Mouse (Mus musculus): ENCODE measurements around the gene Defa17.
"Not testable (repeated sequence)": the region's sequence is repeated elsewhere in the genome, so short reads cannot be mapped to it uniquely, and the experiment has no call there.

Defa17 gene

GRCm38 (mm10) chr8:21655480-21655879 lies at the start of gene Defa17:
Defa17 (plus strand) TSS chr8:21655780.
- not testable (repeated sequence) for DNase-seq (ENCODE audit: low spot score)

GRCm38 (mm10) chr8:21617883-21618282 lies 37.7 kb upstream of the Defa17 start, which contains the start of gene Defa26:
Defa26 (plus strand) TSS chr8:21618183.
- not testable (repeated sequence) for DNase-seq (ENCODE audit: low spot score)

GRCm38 (mm10) chr8:21665497-21665896 lies 9.9 kb downstream of the Defa17 start, which contains the start of gene Defa34:
Defa34 (plus strand) TSS chr8:21665797.
- DNase-seq (ENCODE audit: low spot score): not testable (repeated sequence)

GRCm38 (mm10) chr8:21703545-21703944 lies 48.0 kb downstream of the Defa17 start, which contains the start of gene AY761184:
AY761184 (minus strand) TSS chr8:21703645.
- DNase-seq (ENCODE audit: low spot score): not testable (repeated sequence)
